Mouse (Mus musculus): ENCODE results near the gene Zfp971. TPM values are rescaled to one million over a fixed set of nuclear protein-coding genes. Genes with fewer than 3 reads are reported as not detected.

Gene Zfp971
- polyA plus RNA-seq, 1 experiment from 2014 or later, result 9.2 TPM

Other genes starting within 250 kb of the Zfp971 start
- gene Gm14325, start 182.9 kb upstream of the Zfp971 start, polyA plus RNA-seq (2014; fragmentation: Nextera tagmentation; extraction: Ambion mirVana), result 17.9 and 20.8 TPM in 2 replicates
- gene Gm14327, start 126.2 kb upstream of the Zfp971 start, polyA plus RNA-seq (2014; fragmentation: Nextera tagmentation; extraction: Ambion mirVana), result 3.2 and 3.9 TPM in 2 replicates
- gene Zfp972, start 97.7 kb upstream of the Zfp971 start, polyA plus RNA-seq (2014; fragmentation: Nextera tagmentation; extraction: Ambion mirVana), result 0.53 and 1.4 TPM in 2 replicates
- 9.0 and 12.8 TPM in 2 replicates for gene Gm14326, start 66.0 kb upstream of the Zfp971 start, polyA plus RNA-seq (2014; fragmentation: Nextera tagmentation; extraction: Ambion mirVana)
- gene Zfp931, start 55.2 kb downstream of the Zfp971 start, polyA plus RNA-seq (2014; fragmentation: Nextera tagmentation; extraction: Ambion mirVana), result 9.6 TPM in 2 replicates
- gene Phactr3, start 95.7 kb downstream of the Zfp971 start, polyA plus RNA-seq (2014; fragmentation: Nextera tagmentation; extraction: Ambion mirVana), result 0.43 and 0.90 TPM in 2 replicates